Mouse (Mus musculus): Measurements from ENCODE around the gene Dpp8. TPM values are rescaled to one million over a fixed set of nuclear protein-coding genes. Genes with fewer than 3 reads are reported as not detected.

Gene Dpp8
- total RNA-seq, 2 experiments from 2014 or later = 164 to 169 TPM

DNA sequence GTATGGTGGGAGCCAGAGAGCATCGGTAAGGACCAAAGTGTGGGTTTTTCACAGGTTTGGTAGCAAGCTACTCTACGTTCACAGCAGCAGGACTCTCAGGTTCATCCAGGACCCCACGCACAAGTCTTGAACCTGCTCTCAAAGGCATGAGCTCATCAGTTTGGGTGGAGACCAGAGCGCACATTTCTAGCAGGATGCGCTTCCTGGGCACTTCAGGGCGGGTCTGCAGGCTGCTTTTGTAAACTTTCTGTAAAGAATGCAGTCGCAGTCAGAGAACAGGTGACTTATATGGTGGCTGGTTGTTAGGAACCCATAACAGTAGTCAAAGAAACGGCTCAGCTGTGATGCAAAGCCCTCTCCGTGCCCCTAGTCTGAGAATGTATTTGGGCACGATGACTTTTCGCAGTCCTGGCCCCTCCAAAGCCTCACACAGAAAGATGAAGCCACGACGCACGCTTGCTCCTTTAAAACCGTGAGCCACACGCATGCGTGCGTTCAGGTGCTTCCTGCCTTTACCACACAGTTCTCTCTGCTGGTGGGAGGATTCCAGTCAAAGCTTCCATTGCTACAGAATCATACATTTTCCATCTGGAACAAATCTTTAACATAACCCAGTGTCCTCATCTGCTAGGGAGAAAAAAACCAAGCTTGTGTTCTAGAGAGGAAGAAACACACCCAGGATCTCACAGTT, 51.0 kb downstream of the Dpp8 start:
- no peak for DNase-seq (ENCODE audit: low spot score in 2 of 2)

DNA sequence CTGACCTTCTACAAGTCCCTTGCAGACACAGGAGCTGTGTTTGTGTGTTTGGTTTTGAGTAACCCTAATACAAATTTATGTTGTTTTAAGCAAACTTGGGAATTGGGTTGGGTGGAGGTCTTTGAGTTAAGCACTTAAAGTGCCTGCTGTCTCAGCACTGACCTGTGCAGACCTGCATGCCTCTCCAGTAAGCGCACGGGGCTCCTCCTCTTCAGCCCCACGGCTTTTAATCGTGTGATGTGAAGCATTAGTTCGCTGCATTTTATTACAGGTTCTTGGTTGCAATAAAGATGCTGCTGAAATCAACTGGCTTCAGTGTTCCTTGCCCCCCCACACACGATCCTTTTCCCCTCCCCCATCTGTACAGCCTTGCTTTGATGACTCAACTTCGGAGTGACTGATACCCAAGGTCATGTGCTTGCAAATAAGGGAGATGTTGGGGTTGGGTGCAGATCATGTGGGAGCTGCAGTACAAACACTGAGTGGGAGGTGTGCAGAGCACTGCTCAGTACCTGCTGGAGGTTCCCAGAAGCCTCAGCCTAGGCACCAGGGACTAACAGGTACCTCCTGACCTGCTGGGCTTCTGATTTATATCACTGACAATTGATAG, 52.1 kb downstream of the Dpp8 start:
- DNase-seq (ENCODE audit: low spot score in 2 of 2) = no peak

- no peak for DNase-seq (ENCODE audit: low spot score in 2 of 2)
Measured at GRCm38 (mm10) chr9:65085270-65085669, 53.1 kb downstream of the Dpp8 start.

- DNase-seq (ENCODE audit: low spot score in 2 of 2) = no peak
Measured at GRCm38 (mm10) chr9:65086801-65087200, 54.6 kb downstream of the Dpp8 start.

DNA sequence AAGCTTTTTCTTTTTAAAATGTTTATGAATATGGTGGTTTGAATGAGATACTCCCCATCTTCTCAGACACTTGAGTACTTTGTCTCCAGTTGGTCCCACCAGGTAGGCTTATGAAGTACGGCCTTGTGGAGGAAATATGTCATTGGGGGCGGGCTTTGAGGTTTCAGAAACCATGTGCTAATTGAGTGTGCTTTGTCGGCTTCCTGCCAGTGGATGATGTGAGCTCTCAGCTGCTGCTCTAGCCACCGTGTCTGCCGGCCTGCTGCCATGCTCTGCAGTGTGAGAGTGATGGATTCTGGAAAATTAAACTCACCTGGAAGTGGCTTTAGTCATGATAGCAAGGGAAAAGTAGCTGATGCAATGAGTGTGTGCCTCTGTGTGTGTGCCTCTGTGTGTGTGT, 55.3 kb downstream of the Dpp8 start:
- no peak for DNase-seq (ENCODE audit: low spot score in 2 of 2)

GRCm38 (mm10) chr9:65094237-65094636, 62.0 kb downstream of the Dpp8 start:
- DNase-seq (ENCODE audit: low spot score in 2 of 2) = peak; percentile 39 to 42

- DNase-seq (ENCODE audit: low spot score in 2 of 2) = peak; percentile 43 to 47
Measured at GRCm38 (mm10) chr9:65100991-65101685, 68.9 kb downstream of the Dpp8 start, which contains the start of gene Igdcc4. Gene Igdcc4, plus strand, starts transcription at chr9:65101486.

- peak; percentile 42 to 48 for DNase-seq (ENCODE audit: low spot score in 2 of 2)
Measured at GRCm38 (mm10) chr9:65101686-65102376, 69.6 kb downstream of the Dpp8 start.

DNA sequence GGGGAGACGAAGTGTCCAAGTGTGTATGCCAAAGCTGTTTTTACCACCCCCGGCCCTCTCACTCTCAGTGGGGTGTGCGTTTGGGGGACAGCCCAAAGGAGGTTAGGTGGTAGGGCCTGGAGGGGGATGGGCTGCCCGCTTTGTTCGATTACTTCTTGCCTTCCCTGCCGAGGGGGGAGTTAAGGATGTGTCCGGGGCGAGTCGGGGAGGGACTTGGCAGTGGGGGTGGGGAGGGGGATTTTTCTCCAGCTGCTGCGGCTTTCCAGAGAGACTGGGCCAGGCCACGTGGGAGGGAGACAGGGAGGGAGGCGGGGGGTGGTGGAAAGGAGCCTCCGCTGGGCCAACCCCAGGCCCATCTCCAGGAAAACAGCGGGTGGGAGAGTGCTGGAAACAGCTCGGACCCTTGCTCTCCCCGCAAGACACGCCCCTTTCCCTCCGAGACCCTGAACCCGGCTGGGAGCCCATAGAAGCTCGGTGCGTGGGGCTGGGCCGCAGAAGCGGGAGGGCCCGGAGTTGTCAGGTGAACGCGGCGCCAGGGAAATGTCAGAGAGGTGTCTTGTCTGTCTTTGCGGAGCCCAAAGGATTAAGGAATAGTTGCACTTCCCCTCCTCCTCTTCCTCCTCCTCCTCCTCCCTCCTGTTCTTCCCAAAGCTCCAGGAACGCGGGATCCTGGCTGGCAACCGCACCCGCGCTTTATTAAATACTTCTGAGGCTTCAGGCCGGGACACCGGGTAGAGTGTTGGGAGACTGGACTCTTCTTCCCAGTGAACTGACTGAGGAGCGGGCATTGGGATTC, 70.4 kb downstream of the Dpp8 start:
- peak in 1 of 2 experiments; percentile 25 for DNase-seq (ENCODE audit: low spot score in 2 of 2)

GRCm38 (mm10) chr9:65103173-65103752, 71.0 kb downstream of the Dpp8 start:
- DNase-seq (ENCODE audit: low spot score in 2 of 2) = no peak

DNA sequence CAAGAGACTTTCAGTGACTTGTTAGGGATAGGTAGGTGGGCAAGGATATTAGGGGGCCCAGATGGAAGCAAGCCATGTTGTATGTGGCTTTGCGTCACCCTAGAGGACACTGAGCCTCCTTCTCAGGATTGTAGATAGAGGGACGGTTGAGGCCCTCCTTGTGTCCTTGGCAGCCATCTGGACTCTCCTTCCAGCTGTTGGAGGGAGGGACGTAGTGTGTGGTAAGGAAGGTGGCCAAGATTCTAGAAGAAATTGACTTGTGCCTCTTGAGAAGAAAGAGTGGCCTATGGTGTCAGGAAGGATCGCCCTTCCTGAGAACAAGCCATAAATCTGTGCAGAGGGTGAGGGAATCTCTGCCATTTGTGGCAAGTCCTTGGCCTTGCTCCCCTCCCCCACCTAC, 74.6 kb downstream of the Dpp8 start:
- DNase-seq (ENCODE audit: low spot score in 2 of 2) = no peak

DNA sequence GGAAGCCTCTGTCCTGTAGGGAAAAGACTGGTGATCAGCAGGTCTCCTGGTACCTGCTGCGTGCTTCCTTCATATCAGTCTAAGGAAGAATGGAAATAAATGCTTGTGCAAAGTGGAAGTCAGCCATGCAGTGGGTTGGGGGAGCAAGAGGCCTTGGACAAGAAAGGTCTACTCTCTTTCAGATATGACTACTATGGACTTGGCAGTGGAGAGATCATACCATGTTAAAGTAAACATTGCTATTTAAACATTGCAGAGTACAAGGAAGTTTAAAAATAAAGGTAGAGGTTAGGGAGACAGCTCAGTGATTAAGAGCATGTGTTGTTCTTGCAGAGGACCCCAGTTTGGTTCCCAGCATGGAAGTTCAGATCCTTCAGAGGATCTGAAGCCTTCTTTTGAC, 75.7 kb downstream of the Dpp8 start:
- DNase-seq (ENCODE audit: low spot score in 2 of 2) = no peak

GRCm38 (mm10) chr9:65109132-65110072, 77.2 kb downstream of the Dpp8 start:
- DNase-seq (ENCODE audit: low spot score in 2 of 2) = peak; percentile 26 to 49

GRCm38 (mm10) chr9:65111698-65112097, 79.5 kb downstream of the Dpp8 start:
- no peak for DNase-seq (ENCODE audit: low spot score in 2 of 2)

GRCm38 (mm10) chr9:65113694-65114093, 81.5 kb downstream of the Dpp8 start:
- no peak for DNase-seq (ENCODE audit: low spot score in 2 of 2)

DNA sequence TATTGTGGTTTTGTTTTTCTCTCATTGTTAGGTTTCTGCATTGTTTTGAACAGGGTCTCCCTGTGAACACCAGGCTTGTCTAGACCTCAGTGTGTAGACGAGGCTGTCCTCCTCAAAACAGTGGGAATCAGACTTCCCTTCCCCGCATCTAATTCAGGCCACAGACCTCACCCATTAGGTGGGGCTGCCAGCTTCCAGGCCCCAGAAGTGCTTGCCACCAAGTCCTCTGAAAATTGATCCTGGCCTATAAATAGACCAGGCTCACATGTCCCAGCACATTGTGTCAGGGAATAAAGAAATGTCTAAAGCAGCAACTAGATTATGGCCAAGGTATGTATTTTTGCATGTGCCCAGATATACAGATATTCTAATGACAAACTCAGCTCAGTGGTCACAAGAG, 83.7 kb downstream of the Dpp8 start:
- no peak for DNase-seq (ENCODE audit: low spot score in 2 of 2)

GRCm38 (mm10) chr9:65117516-65117915, 85.3 kb downstream of the Dpp8 start:
- DNase-seq (ENCODE audit: low spot score in 2 of 2) = no peak

- DNase-seq (ENCODE audit: low spot score in 2 of 2) = peak; percentile 73 to 79
Measured at GRCm38 (mm10) chr9:65120935-65121334, 88.7 kb downstream of the Dpp8 start.

GRCm38 (mm10) chr9:65122545-65122944, 90.3 kb downstream of the Dpp8 start:
- DNase-seq (ENCODE audit: low spot score in 2 of 2) = peak; percentile 56 to 74
